Mouse (Mus musculus): ENCODE measurements around the gene Itpa. TPM values are rescaled to one million over a fixed set of nuclear protein-coding genes. Genes with fewer than 3 reads are reported as not detected.

Gene Itpa
- 115 and 116 TPM in 2 replicates for polyA plus RNA-seq (2014; fragmentation: Nextera tagmentation; extraction: Ambion mirVana)

DNA sequence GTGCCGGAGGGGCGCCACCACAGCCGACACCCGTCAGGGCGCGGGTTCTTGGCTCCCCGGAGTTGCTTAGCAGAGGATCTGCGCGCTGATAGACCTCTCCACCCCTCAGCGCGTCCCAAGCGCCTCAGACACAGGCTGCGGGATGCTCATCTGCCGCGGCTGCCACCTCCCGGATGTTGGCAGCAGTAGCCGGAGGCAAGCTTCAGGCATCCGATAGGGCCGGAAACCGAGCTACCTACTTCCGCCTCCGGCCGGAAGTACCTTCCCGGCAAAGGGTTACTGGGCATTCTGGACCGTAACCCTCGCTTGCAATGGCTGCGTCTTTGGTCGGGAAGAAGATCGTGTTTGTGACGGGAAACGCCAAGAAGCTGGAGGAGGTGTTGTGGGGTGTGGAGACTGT is at the start of gene Itpa:
TSS of gene Itpa (plus strand) at position 52 of the 400 bp plus-strand sequence.
- Histone ChIP-seq H3K36me3 (replicated peaks; ENCODE audit: control insufficient read depth, insufficient read depth) (peaks cover 23% of the 10 kb centered on the region), H3K4me3 (replicated peaks; ENCODE audit: low read length) (peak within 1 kb of the TSS; percentile 54), H3K9ac (peak within 1 kb of the TSS; percentile 68), H3K27ac (peak within 1 kb of the TSS; percentile 76), H3K4me2 (replicated peaks) (peak within 1 kb of the TSS; percentile 70), H3K9me3 (ENCODE audit: control insufficient read depth, low read length) (no peaks in the 10 kb centered on the region), H3K4me1 (replicated peaks; ENCODE audit: control insufficient read depth, insufficient read depth, low read length) (peaks cover 20% of the 10 kb centered on the region), H3K27me3 (ENCODE audit: control insufficient read depth, insufficient read depth, low read length) (no peaks in the 10 kb centered on the region)
- ATAC-seq (ENCODE audit: low FRiP score) (peak; percentile 68), DNase-seq (ENCODE audit: low spot score) (peak; percentile 87)
- under 1% methylated on average over 31 of the region's 31 CpGs for WGBS

GRCm38 (mm10) chr2:130618972-130619371 is 48.4 kb upstream of the Itpa start:
- DNase-seq (ENCODE audit: low spot score) (no peak), ATAC-seq (ENCODE audit: low FRiP score) (no peak)
- Histone ChIP-seq H3K4me1 (replicated peaks; ENCODE audit: control insufficient read depth, insufficient read depth, low read length) (no peaks in the 10 kb centered on the region), H3K9ac (no peak overlapping the region), H3K27ac (no peak overlapping the region), H3K4me3 (replicated peaks; ENCODE audit: low read length) (no peak overlapping the region), H3K36me3 (replicated peaks; ENCODE audit: control insufficient read depth, insufficient read depth) (peaks cover 51% of the 10 kb centered on the region), H3K27me3 (ENCODE audit: control insufficient read depth, insufficient read depth, low read length) (no peaks in the 10 kb centered on the region), H3K4me2 (replicated peaks) (no peak overlapping the region), H3K9me3 (ENCODE audit: control insufficient read depth, low read length) (no peaks in the 10 kb centered on the region)
- WGBS, result 94% methylated on average over 7 of the region's 7 CpGs

- DNase-seq (ENCODE audit: low spot score), result no peak
Measured at GRCm38 (mm10) chr2:130628424-130628823, 39.0 kb upstream of the Itpa start.

GRCm38 (mm10) chr2:130629080-130629838 is 38.2 kb upstream of the Itpa start:
- WGBS, result 2% methylated on average over 37 of the region's 37 CpGs
- no peak for DNase-seq (ENCODE audit: low spot score)
- Histone ChIP-seq H3K27ac (peak overlapping the region; percentile 71), H3K27me3 (ENCODE audit: control insufficient read depth, insufficient read depth, low read length) (peaks cover 7% of the 10 kb centered on the region), H3K36me3 (replicated peaks; ENCODE audit: control insufficient read depth, insufficient read depth) (peaks cover 28% of the 10 kb centered on the region), H3K4me2 (replicated peaks) (peak overlapping the region; percentile 88), H3K4me3 (replicated peaks; ENCODE audit: low read length) (peak overlapping the region; percentile 99), H3K9me3 (ENCODE audit: control insufficient read depth, low read length) (no peaks in the 10 kb centered on the region), H3K9ac (peak overlapping the region; percentile 90), H3K4me1 (replicated peaks; ENCODE audit: control insufficient read depth, insufficient read depth, low read length) (peaks cover 12% of the 10 kb centered on the region)
- peak; percentile 64; the same call in 1 of the 2 replicates for ATAC-seq (ENCODE audit: low FRiP score)

More at GRCm38 (mm10) chr2:130628424-130628823, 39.0 kb upstream of the Itpa start:
- Histone ChIP-seq H3K36me3 (replicated peaks; ENCODE audit: control insufficient read depth, insufficient read depth) (peaks cover 34% of the 10 kb centered on the region), H3K4me3 (replicated peaks; ENCODE audit: low read length) (no peak overlapping the region), H3K27me3 (ENCODE audit: control insufficient read depth, insufficient read depth, low read length) (no peaks in the 10 kb centered on the region), H3K27ac (no peak overlapping the region), H3K4me2 (replicated peaks) (peak overlapping the region; percentile 88), H3K9me3 (ENCODE audit: control insufficient read depth, low read length) (no peaks in the 10 kb centered on the region), H3K4me1 (replicated peaks; ENCODE audit: control insufficient read depth, insufficient read depth, low read length) (peaks cover 8% of the 10 kb centered on the region), H3K9ac (no peak overlapping the region)
- WGBS, result 64% methylated on average over 3 of the region's 3 CpGs
- ATAC-seq (ENCODE audit: low FRiP score), result no peak

- peak within 1 kb of the TSS; percentile 71 for H3K27ac ChIP-seq
- H3K9me3 ChIP-seq (ENCODE audit: control insufficient read depth, low read length), result no peaks in the 10 kb centered on the region
- whole genome bisulfite sequencing, result under 1% methylated on average over 25 of the region's 25 CpGs
- peak; percentile 87 for ATAC-seq (ENCODE audit: low FRiP score)
- H3K4me3 ChIP-seq (replicated peaks; ENCODE audit: low read length), result peak within 1 kb of the TSS; percentile 99
- peaks cover 17% of the 10 kb centered on the region for H3K4me1 ChIP-seq (replicated peaks; ENCODE audit: control insufficient read depth, insufficient read depth, low read length)
- H3K36me3 ChIP-seq (replicated peaks; ENCODE audit: control insufficient read depth, insufficient read depth), result peaks cover 28% of the 10 kb centered on the region
- peak; percentile 93 for DNase-seq (ENCODE audit: low spot score)
- peak within 1 kb of the TSS; percentile 90 for H3K9ac ChIP-seq
- peak within 1 kb of the TSS; percentile 88 for H3K4me2 ChIP-seq (replicated peaks)
- peaks cover 12% of the 10 kb centered on the region for H3K27me3 ChIP-seq (ENCODE audit: control insufficient read depth, insufficient read depth, low read length)
Measured at GRCm38 (mm10) chr2:130629839-130630203, 37.6 kb upstream of the Itpa start, which contains the start of the genes Fastkd5 and Ubox5. Fastkd5 (minus strand) TSS chr2:130630027. Ubox5 (minus strand) TSS chr2:130630038.

DNA sequence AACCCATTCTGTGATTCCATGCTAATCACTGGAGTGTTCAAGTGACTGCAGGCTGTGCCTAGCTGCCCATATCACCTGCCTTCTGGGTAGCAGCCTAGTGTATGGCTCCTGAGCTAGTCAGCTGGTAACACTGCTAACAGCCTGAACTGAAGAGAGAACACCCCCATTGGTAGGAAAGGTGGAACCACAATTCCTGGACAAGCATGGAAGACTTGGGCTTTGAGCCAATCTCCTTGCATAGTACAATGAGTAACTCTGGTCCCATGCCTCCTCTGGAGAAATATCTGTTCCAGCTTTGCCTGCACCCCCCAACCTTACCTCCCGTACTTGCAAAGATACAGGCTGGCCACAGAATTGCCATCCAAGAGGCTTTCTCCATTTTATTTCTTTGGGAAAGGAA is 35.0 kb upstream of the Itpa start:
- H3K4me2 ChIP-seq (replicated peaks), result no peak overlapping the region
- no peak for ATAC-seq (ENCODE audit: low FRiP score)
- DNase-seq (ENCODE audit: low spot score), result no peak
- 0 out of 2 replicates have a peak overlapping the region, but pooled peaks have one; percentile 11 for H3K27ac ChIP-seq
- no peak overlapping the region for H3K4me3 ChIP-seq (replicated peaks; ENCODE audit: low read length)
- no peaks in the 10 kb centered on the region for H3K9me3 ChIP-seq (ENCODE audit: control insufficient read depth, low read length)
- peaks cover 28% of the 10 kb centered on the region for H3K36me3 ChIP-seq (replicated peaks; ENCODE audit: control insufficient read depth, insufficient read depth)
- peaks cover 24% of the 10 kb centered on the region for H3K4me1 ChIP-seq (replicated peaks; ENCODE audit: control insufficient read depth, insufficient read depth, low read length)
- peaks cover 38% of the 10 kb centered on the region for H3K27me3 ChIP-seq (ENCODE audit: control insufficient read depth, insufficient read depth, low read length)
- 50% methylated on average over 1 of the region's 1 CpGs for WGBS
- no peak overlapping the region for H3K9ac ChIP-seq

DNA sequence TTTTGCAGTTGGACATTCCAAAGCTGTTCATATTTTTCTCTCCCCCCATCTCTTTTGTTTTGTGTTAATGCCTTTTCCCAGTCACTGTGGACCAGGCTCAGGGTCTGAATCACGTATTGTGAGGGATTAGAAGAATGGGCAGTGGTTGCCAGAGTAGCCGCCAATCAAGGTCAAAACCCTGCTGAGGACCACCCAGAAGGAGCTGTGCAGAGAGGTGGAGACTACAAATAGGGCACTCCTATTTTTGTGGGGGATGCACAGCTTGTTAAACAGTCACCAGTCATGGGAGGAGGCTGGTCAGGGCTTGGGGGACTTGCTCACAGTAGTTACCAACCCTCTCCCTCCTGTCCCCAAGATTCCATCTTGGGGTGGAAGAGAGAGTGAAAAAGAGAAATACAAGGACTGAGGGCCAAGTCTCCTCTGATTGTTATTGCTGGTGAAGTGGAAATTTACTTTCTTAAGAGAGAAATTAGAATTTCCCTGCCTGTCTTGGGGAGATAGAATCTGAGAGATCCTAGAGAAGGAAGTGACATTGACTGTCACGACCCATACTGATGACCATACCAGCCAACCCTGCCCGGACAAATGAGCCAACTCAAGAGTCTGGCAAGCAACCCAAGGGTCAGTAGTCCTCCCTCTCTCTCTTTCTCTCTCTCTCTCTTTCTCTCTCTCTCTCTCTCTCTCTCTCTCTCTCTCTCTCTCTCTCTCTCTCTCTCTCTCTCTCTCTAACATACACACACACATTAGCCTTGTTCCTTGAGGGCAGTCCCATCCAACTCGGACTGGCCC is 34.3 kb upstream of the Itpa start:
- Histone ChIP-seq H3K27me3 (ENCODE audit: control insufficient read depth, insufficient read depth, low read length) (peaks cover 45% of the 10 kb centered on the region), H3K9ac (no peak overlapping the region), H3K4me3 (replicated peaks; ENCODE audit: low read length) (no peak overlapping the region), H3K9me3 (ENCODE audit: control insufficient read depth, low read length) (no peaks in the 10 kb centered on the region), H3K4me1 (replicated peaks; ENCODE audit: control insufficient read depth, insufficient read depth, low read length) (peaks cover 24% of the 10 kb centered on the region), H3K27ac (no peak overlapping the region), H3K4me2 (replicated peaks) (no peak overlapping the region), H3K36me3 (replicated peaks; ENCODE audit: control insufficient read depth, insufficient read depth) (peaks cover 22% of the 10 kb centered on the region)
- ATAC-seq (ENCODE audit: low FRiP score) (no peak), DNase-seq (ENCODE audit: low spot score) (peak; percentile 37)
- 46% methylated on average over 5 of the region's 5 CpGs for WGBS

GRCm38 (mm10) chr2:130634006-130634738 is 33.2 kb upstream of the Itpa start:
- no peak for DNase-seq (ENCODE audit: low spot score)
- H3K27ac ChIP-seq, result no peak overlapping the region
- WGBS, result 8% methylated on average over 13 of the region's 14 CpGs
- peaks cover 55% of the 10 kb centered on the region for H3K27me3 ChIP-seq (ENCODE audit: control insufficient read depth, insufficient read depth, low read length)
- H3K4me3 ChIP-seq (replicated peaks; ENCODE audit: low read length), result peak overlapping the region; percentile 24; the same call in 1 of the 2 replicates
- H3K9me3 ChIP-seq (ENCODE audit: control insufficient read depth, low read length), result no peaks in the 10 kb centered on the region
- peak overlapping the region; percentile 55 for H3K4me2 ChIP-seq (replicated peaks)
- H3K36me3 ChIP-seq (replicated peaks; ENCODE audit: control insufficient read depth, insufficient read depth), result peaks cover 22% of the 10 kb centered on the region
- no peak for ATAC-seq (ENCODE audit: low FRiP score)
- H3K4me1 ChIP-seq (replicated peaks; ENCODE audit: control insufficient read depth, insufficient read depth, low read length), result peaks cover 19% of the 10 kb centered on the region
- peak overlapping the region; percentile 44 for H3K9ac ChIP-seq
